Mouse (Mus musculus): ENCODE measurements around the gene Tmem165.
A peak's percentile ranks its signal among the peaks of the same experiment; 100 is the strongest.

Tmem165 gene

DNA sequence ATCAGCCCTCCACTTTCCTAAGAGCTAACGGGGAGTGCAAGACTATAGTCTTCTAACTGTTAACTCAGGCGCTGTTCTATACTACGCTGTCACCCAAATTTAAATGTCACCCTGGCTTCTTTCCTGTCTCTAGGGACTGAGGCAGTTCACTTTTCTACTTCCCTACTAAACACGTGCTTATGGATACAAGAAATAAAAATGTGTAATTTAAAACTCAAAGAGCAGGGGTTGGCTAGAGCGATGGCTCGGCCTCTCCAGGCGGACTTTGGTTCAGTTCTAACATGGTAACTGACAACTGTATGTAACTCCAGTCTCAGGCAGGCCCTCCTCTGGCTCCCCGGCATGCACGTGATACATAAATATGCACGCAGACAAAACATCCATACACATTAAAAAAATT lies 60.8 kb downstream of the Tmem165 start:
- no peak for DNase-seq (ENCODE audit: low read depth, low spot score)

DNA sequence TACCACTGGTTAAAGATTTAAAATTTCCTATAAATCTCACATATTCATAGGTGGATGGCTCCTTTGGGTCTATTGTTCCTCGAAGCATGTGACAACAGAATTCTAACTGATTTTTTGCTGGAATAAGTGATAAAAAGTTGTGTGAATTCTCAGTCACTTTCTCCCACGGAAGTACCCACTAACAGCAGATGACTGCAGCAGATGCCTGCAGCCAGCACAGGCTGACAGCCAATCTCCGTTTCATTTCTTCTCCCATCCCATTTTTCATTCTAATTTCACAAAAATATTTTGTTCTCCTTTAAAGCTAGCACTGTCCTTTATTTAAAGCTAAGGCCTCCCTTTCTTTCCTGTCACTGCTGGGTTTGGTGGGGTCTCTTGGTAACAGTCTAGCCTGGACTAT lies 61.7 kb downstream of the Tmem165 start:
- peak; percentile 29 for DNase-seq (ENCODE audit: low read depth, low spot score)

DNA sequence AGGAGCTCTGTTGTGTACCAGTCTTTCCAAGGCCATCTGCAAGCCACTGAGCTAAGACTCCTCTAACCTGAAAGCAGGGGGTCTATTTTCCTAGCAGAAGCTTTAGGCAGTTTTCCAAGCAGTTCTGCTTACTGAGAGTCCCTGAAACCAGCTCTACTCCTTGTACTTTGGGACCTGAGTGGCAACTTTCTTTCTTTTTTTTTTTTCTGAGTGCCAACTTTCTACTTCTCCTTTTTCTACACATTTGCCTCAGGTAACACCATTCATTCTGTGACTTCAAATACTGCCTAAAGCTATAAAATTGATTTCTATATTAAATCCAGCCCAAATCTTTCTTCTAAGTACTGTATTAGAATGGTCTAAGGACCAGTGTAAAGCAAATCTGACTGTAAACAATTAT lies 62.9 kb downstream of the Tmem165 start:
- DNase-seq (ENCODE audit: low read depth, low spot score) = no peak

DNA sequence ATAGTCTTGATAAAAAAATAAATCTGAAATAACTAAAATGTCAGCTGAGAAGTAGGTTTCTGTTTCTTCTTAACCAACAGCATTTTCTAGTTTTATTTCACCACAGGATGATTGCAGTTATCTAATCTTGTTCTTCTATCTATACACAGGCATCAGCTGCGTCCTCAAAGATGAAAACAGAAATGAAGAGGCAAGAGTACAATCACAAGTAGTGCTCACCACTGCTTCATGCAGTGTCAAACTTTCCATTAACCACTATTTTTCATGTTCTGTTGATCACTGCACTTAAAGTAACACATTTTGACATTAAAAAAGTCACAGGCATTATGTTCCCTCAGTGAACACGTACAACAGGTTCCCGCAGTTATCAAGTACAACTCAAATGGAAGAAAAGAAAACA lies 67.3 kb downstream of the Tmem165 start:
- DNase-seq (ENCODE audit: low read depth, low spot score) = no peak

Data from telencephalon, adult 2 months (tissue).